Mouse (Mus musculus) midbrain, embryonic 14.5 days (tissue): ENCODE results near the gene Tnni3k. TPM values are rescaled to one million over a fixed set of nuclear protein-coding genes. Genes with fewer than 3 reads are reported as not detected.

Source experiments
- ATAC-seq: fragments of 200-750 bp; cut with Nextera tagmentation; 2 replicates; pipeline ENCODE4 v1.8.0; 2017; ENCODE audit warnings: moderate number of reproducible peaks, moderate library complexity; ENCODE audit not compliant: low FRiP score, low TSS enrichment
- DNase-seq: peaks from one replicate; pipeline ENCODE4 v3.0.0-alpha.2; 2015
- H3K27ac ChIP-seq: fragments of 300-500 bp; sonication (generic); replicated peaks from 2 replicates; pipeline ENCODE4 v1.5.1; 2014; ENCODE audit warnings: mild to moderate bottlenecking, low read depth, low read length, moderate library complexity
- H3K27me3 ChIP-seq: fragments of 300-500 bp; sonication (generic); 2 replicates; pipeline ENCODE4 v1.6.1; 2014; ENCODE audit warnings: low read length, control low read depth, mixed read lengths; ENCODE audit not compliant: control insufficient read depth, insufficient read depth
- H3K36me3 ChIP-seq: fragments of 300-500 bp; sonication (generic); 2 replicates; pipeline ENCODE4 v1.6.1; 2014; ENCODE audit warnings: low read length, control low read depth; ENCODE audit not compliant: control insufficient read depth, insufficient read depth
- H3K4me1 ChIP-seq: fragments of 300-500 bp; sonication (generic); 2 replicates; pipeline ENCODE4 v1.6.1; 2014; ENCODE audit warnings: mild to moderate bottlenecking, antibody characterized with exemption, low read length, control low read depth; ENCODE audit not compliant: control insufficient read depth, insufficient read depth
- H3K4me2 ChIP-seq: fragments of 300-500 bp; sonication (generic); 2 replicates; pipeline ENCODE4 v1.6.1; 2014; ENCODE audit warnings: mild to moderate bottlenecking, low read length, moderate library complexity
- H3K4me3 ChIP-seq: fragments of 300-500 bp; sonication (generic); replicated peaks from 2 replicates; pipeline ENCODE4 v1.5.1; 2014; ENCODE audit warnings: low read depth, low read length
- H3K9ac ChIP-seq: fragments of 300-500 bp; sonication (generic); replicated peaks from 2 replicates; pipeline ENCODE4 v1.6.1; 2014; ENCODE audit warnings: mild to moderate bottlenecking, low read length, moderate library complexity
- H3K9me3 ChIP-seq: fragments of 300-500 bp; sonication (generic); 2 replicates; pipeline ENCODE4 v1.6.1; 2016; ENCODE audit warnings: low read length, control low read depth, mixed read lengths; ENCODE audit not compliant: control insufficient read depth
- WGBS: fragments of 180-500 bp; shearing (Covaris S2); extraction: QIAGEN DNeasy Blood & Tissue Kit; methylation state at CpG from one replicate; pipeline ENCODE4 v1.1.7; 2014; 5-methylcytosine and 5-hydroxymethylcytosine counted together
- polyA plus RNA-seq: library from polyadenylated mRNA; unstranded; fragments of >200 nt; fragmentation: Nextera tagmentation; extraction: Ambion mirVana; gene quantifications from 2 replicates; pipeline ENCODE4 v1.2.1, GENCODE M21; 2014

The Tnni3k gene
- polyA plus RNA-seq, 1 experiment from 2014 or later = not detected

GRCm38 (mm10) chr3:154879515-154879914, 175.7 kb downstream of the Tnni3k start:
- 76% methylated on average over 2 of the region's 2 CpGs for WGBS
- no peak overlapping the region for H3K4me3 ChIP-seq
- DNase-seq = no peak

GRCm38 (mm10) chr3:154879080-154879479, 176.1 kb downstream of the Tnni3k start:
- Histone ChIP-seq H3K36me3 (no peaks in the 10 kb centered on the region), H3K4me1 (peaks cover 4% of the 10 kb centered on the region; the same call in 1 of the 2 replicates), H3K27ac (no peak overlapping the region), H3K9me3 (no peaks in the 10 kb centered on the region), H3K27me3 (no peaks in the 10 kb centered on the region), H3K4me2 (no peak overlapping the region), H3K4me3 (no peak overlapping the region), H3K9ac (no peak overlapping the region)
- 97% methylated on average over 1 of the region's 1 CpGs for WGBS
- ATAC-seq (no peak), DNase-seq (no peak)

More at GRCm38 (mm10) chr3:154879515-154879914, 175.7 kb downstream of the Tnni3k start:
- no peak for ATAC-seq
- Histone ChIP-seq H3K36me3 (no peaks in the 10 kb centered on the region), H3K27me3 (no peaks in the 10 kb centered on the region), H3K27ac (no peak overlapping the region), H3K9ac (no peak overlapping the region), H3K9me3 (no peaks in the 10 kb centered on the region), H3K4me1 (peaks cover 4% of the 10 kb centered on the region; the same call in 1 of the 2 replicates), H3K4me2 (no peak overlapping the region)

GRCm38 (mm10) chr3:154868807-154869206, 186.4 kb downstream of the Tnni3k start:
- no peaks in the 10 kb centered on the region for H3K27me3 ChIP-seq
- H3K4me3 ChIP-seq = no peak overlapping the region
- no peaks in the 10 kb centered on the region for H3K36me3 ChIP-seq
- DNase-seq (no peak), ATAC-seq (no peak)
- H3K9me3 ChIP-seq = no peaks in the 10 kb centered on the region
- no peak overlapping the region for H3K9ac ChIP-seq
- no peak overlapping the region for H3K4me2 ChIP-seq
- 92% methylated on average over 4 of the region's 4 CpGs for WGBS
- H3K4me1 ChIP-seq = no peaks in the 10 kb centered on the region
- H3K27ac ChIP-seq = no peak overlapping the region

- no peak overlapping the region for H3K27ac ChIP-seq
- ATAC-seq = no peak
- no peak overlapping the region for H3K4me2 ChIP-seq
- H3K4me3 ChIP-seq = no peak overlapping the region
- H3K36me3 ChIP-seq = no peaks in the 10 kb centered on the region
- H3K9me3 ChIP-seq = no peaks in the 10 kb centered on the region
- H3K4me1 ChIP-seq = no peaks in the 10 kb centered on the region
- 81% methylated on average over 6 of the region's 6 CpGs for WGBS
- H3K27me3 ChIP-seq = no peaks in the 10 kb centered on the region
- DNase-seq = no peak
- H3K9ac ChIP-seq = no peak overlapping the region
Measured at GRCm38 (mm10) chr3:154861921-154862320, 193.3 kb downstream of the Tnni3k start.

- 61% methylated on average over 3 of the region's 3 CpGs for WGBS
- Histone ChIP-seq H3K27ac (no peak overlapping the region), H3K27me3 (no peaks in the 10 kb centered on the region), H3K9me3 (no peaks in the 10 kb centered on the region), H3K4me1 (no peaks in the 10 kb centered on the region), H3K4me2 (no peak overlapping the region), H3K9ac (no peak overlapping the region), H3K4me3 (no peak overlapping the region), H3K36me3 (no peaks in the 10 kb centered on the region)
- ATAC-seq = no peak
- no peak for DNase-seq
Measured at GRCm38 (mm10) chr3:154859721-154860120, 195.5 kb downstream of the Tnni3k start.

GRCm38 (mm10) chr3:154853257-154853656, 201.9 kb downstream of the Tnni3k start:
- Histone ChIP-seq H3K9ac (no peak overlapping the region), H3K4me1 (peaks cover 10% of the 10 kb centered on the region), H3K27me3 (no peaks in the 10 kb centered on the region), H3K27ac (peak overlapping the region; percentile 27; the same call in 1 of the 2 replicates), H3K4me2 (0 out of 2 replicates have a peak overlapping the region, but pooled peaks have one; percentile 11), H3K36me3 (no peaks in the 10 kb centered on the region), H3K9me3 (no peaks in the 10 kb centered on the region), H3K4me3 (no peak overlapping the region)
- 21% methylated on average over 6 of the region's 6 CpGs for WGBS
- ATAC-seq = peak; percentile 46; the same call in 1 of the 2 replicates
- peak; percentile 58 for DNase-seq

GRCm38 (mm10) chr3:154852281-154852680, 202.9 kb downstream of the Tnni3k start:
- peak; percentile 41 for DNase-seq
- H3K27ac ChIP-seq = no peak overlapping the region
- no peaks in the 10 kb centered on the region for H3K27me3 ChIP-seq
- H3K36me3 ChIP-seq = no peaks in the 10 kb centered on the region
- 65% methylated on average over 3 of the region's 3 CpGs for WGBS
- H3K9me3 ChIP-seq = no peaks in the 10 kb centered on the region
- no peak overlapping the region for H3K4me3 ChIP-seq
- H3K9ac ChIP-seq = no peak overlapping the region
- no peak overlapping the region for H3K4me2 ChIP-seq
- peaks cover 10% of the 10 kb centered on the region for H3K4me1 ChIP-seq
- ATAC-seq = no peak

GRCm38 (mm10) chr3:154842247-154842646, 213.0 kb downstream of the Tnni3k start:
- WGBS = 96% methylated on average over 7 of the region's 7 CpGs
- H3K4me1 ChIP-seq = no peaks in the 10 kb centered on the region
- H3K36me3 ChIP-seq = no peaks in the 10 kb centered on the region
- no peak overlapping the region for H3K4me2 ChIP-seq
- no peaks in the 10 kb centered on the region for H3K27me3 ChIP-seq
- no peak for ATAC-seq
- H3K4me3 ChIP-seq = no peak overlapping the region
- H3K27ac ChIP-seq = no peak overlapping the region
- no peak overlapping the region for H3K9ac ChIP-seq
- DNase-seq = no peak
- H3K9me3 ChIP-seq = no peaks in the 10 kb centered on the region

GRCm38 (mm10) chr3:154841076-154841475, 214.1 kb downstream of the Tnni3k start:
- no peak overlapping the region for H3K4me3 ChIP-seq
- no peak overlapping the region for H3K27ac ChIP-seq
- 15% methylated on average over 1 of the region's 1 CpGs for WGBS
- no peaks in the 10 kb centered on the region for H3K9me3 ChIP-seq
- no peak for DNase-seq
- H3K27me3 ChIP-seq = no peaks in the 10 kb centered on the region
- no peaks in the 10 kb centered on the region for H3K36me3 ChIP-seq
- no peak overlapping the region for H3K9ac ChIP-seq
- H3K4me1 ChIP-seq = no peaks in the 10 kb centered on the region
- H3K4me2 ChIP-seq = no peak overlapping the region
- no peak for ATAC-seq
